Mouse (Mus musculus): ENCODE measurements around the gene Pdp2. TPM values are rescaled to one million over a fixed set of nuclear protein-coding genes. Genes with fewer than 3 reads are reported as not detected.

The Pdp2 gene
- total RNA-seq (2023; ENCODE audit: inconsistent age), result 9.1 to 9.9 TPM (median 9.3 TPM) in 4 replicates

GRCm38 (mm10) chr8:104591133-104591834, at the start of gene Pdp2:
Pdp2 (plus strand) TSS chr8:104591451.

GRCm38 (mm10) chr8:104624161-104624560, 32.9 kb downstream of the Pdp2 start, which contains the start of gene Cdh16:
Cdh16 (minus strand) TSS chr8:104624396.

GRCm38 (mm10) chr8:104630981-104631663, 39.9 kb downstream of the Pdp2 start, which contains the start of gene Rrad:
Rrad (minus strand) TSS chr8:104631327.

GRCm38 (mm10) chr8:104641426-104642323, 50.4 kb downstream of the Pdp2 start, which contains the start of gene Ciao2b:
Ciao2b (minus strand) TSS chr8:104641965.

Other genes starting within 250 kb of the Pdp2 start
- 0.48 to 0.72 TPM (median 0.60 TPM) in 4 replicates for gene Cmtm4, start 195.6 kb upstream of the Pdp2 start, total RNA-seq (2023; ENCODE audit: inconsistent age)
- gene Dync1li2, start 148.4 kb upstream of the Pdp2 start, total RNA-seq (2023; ENCODE audit: inconsistent age), result 49.5 to 85.5 TPM (median 58.7 TPM) in 4 replicates
- 2.6 to 4.0 TPM (median 3.4 TPM) in 4 replicates for gene Terb1, start 81.5 kb upstream of the Pdp2 start, total RNA-seq (2023; ENCODE audit: inconsistent age)
- gene Nae1, start 56.8 kb upstream of the Pdp2 start, total RNA-seq (2023; ENCODE audit: inconsistent age), result 35.0 to 43.0 TPM (median 39.4 TPM) in 4 replicates
- gene Car7, start 56.8 kb upstream of the Pdp2 start, total RNA-seq (2023; ENCODE audit: inconsistent age), result 1.1 to 1.5 TPM (median 1.3 TPM) in 4 replicates
- not detected in 4 replicates for gene Cdh16, start 32.9 kb downstream of the Pdp2 start, total RNA-seq (2023; ENCODE audit: inconsistent age)
- 27.1 to 35.5 TPM (median 32.1 TPM) in 4 replicates for gene Rrad, start 39.9 kb downstream of the Pdp2 start, total RNA-seq (2023; ENCODE audit: inconsistent age)
- gene Ciao2b, start 50.5 kb downstream of the Pdp2 start, total RNA-seq (2023; ENCODE audit: inconsistent age), result 25.5 to 31.5 TPM (median 28.1 TPM) in 4 replicates
- gene Ces2a, start 142.6 kb downstream of the Pdp2 start, total RNA-seq (2023; ENCODE audit: inconsistent age), result not detected in 4 replicates
- gene Ces2b, start 240.1 kb downstream of the Pdp2 start, total RNA-seq (2023; ENCODE audit: inconsistent age), result not detected in 4 replicates